Comparison of ENCODE assay signal across 34 mouse cellular contexts in the genomic region with DNA sequence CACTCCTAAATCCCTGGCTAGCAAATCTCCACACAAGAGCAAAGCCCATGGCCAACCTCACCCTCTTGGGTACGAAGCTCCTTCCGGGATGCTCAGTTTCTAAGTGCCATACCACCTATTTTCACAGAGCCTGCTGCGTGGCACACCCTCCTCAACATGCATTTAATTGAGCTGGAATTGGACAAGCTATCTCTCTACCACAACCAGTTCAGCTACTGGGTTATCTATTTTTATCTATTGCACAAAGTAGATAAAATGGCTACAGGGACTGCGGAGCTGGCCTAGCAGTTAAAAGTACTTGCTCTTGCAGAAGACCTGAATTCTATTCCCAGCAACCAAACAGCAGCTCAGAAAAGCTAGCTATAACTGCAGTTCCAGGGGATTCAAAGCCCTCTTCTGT. TPM values are rescaled to one million over a fixed set of nuclear protein-coding genes. Genes with fewer than 3 reads are reported as not detected.
A peak's percentile ranks its signal among the peaks of the same experiment; 100 is the strongest.
DNase-seq lines count a peak whose midpoint lies in the region; ATAC-seq and TF ChIP-seq lines count a peak whose summit lies in the region.
"Had no signal": no experiment of that assay in that cellular context is flagged by ENCODE, and none has a peak within 500 bp of the region (broad histone marks: within the 10 kb centered on the region; RNA-seq: fewer than 3 reads in every experiment).

No protein-coding gene starts in this region.

- H3K36me3 ChIP-seq in liver, postnatal 0 days (replicated peaks; ENCODE audit: insufficient read depth, low read length): no peaks in the 10 kb centered on the region
- H3K36me3 ChIP-seq in liver, embryonic 12.5 days: no peaks in the 10 kb centered on the region
- H3K36me3 ChIP-seq in liver, embryonic 15.5 days (replicated peaks): no peaks in the 10 kb centered on the region
- H3K36me3 ChIP-seq in heart, embryonic 12.5 days: no peaks in the 10 kb centered on the region
- H3K36me3 ChIP-seq: embryonic facial prominence, embryonic 10.5 days; embryonic facial prominence, embryonic 13.5 days; G1E; heart, embryonic 13.5 days had no signal

- H3K27me3 ChIP-seq in liver, postnatal 0 days (ENCODE audit: insufficient read depth, low read length): no peaks in the 10 kb centered on the region
- H3K27me3 ChIP-seq in liver, embryonic 12.5 days (replicated peaks): no peaks in the 10 kb centered on the region
- H3K27me3 ChIP-seq in liver, embryonic 15.5 days: no peaks in the 10 kb centered on the region
- no peaks in the 10 kb centered on the region for H3K27me3 ChIP-seq in heart, embryonic 12.5 days (replicated peaks)
- H3K27me3 ChIP-seq: CH12.LX; embryonic facial prominence, embryonic 13.5 days; heart, embryonic 13.5 days had no signal

- WGBS in liver, postnatal 0 days (ENCODE audit: insufficient replicate concordance): 55% methylated on average over 4 of the region's 4 CpGs
- 59% methylated on average over 4 of the region's 4 CpGs for WGBS in liver, embryonic 12.5 days (ENCODE audit: insufficient replicate concordance)
- 39% methylated on average over 4 of the region's 4 CpGs for WGBS in liver, embryonic 15.5 days (ENCODE audit: insufficient replicate concordance)
- 75% methylated on average over 4 of the region's 4 CpGs for WGBS in heart, embryonic 12.5 days

- TF ChIP-seq CTCF in liver, postnatal 0 days (IDR thresholded peaks at IDR 0.05; ENCODE audit: low read depth): no peak

- no peak overlapping the region for H3K27ac ChIP-seq in liver, postnatal 0 days (ENCODE audit: low read depth)
- H3K27ac ChIP-seq in liver, embryonic 12.5 days: no peak overlapping the region
- H3K27ac ChIP-seq in liver, embryonic 15.5 days (replicated peaks): no peak overlapping the region
- no peak overlapping the region for H3K27ac ChIP-seq in heart, embryonic 12.5 days (ENCODE audit: poor library complexity, severe bottlenecking)
- H3K27ac ChIP-seq: embryonic facial prominence, embryonic 10.5 days; embryonic facial prominence, embryonic 13.5 days; gastrocnemius, adult 2 months; heart, embryonic 13.5 days; hindbrain, embryonic 14.5 days; hindbrain, postnatal 0 days had no signal

- H3K4me3 ChIP-seq in liver, postnatal 0 days (ENCODE audit: low read depth, low read length): no peak overlapping the region
- no peak overlapping the region for H3K4me3 ChIP-seq in liver, embryonic 12.5 days
- no peak overlapping the region for H3K4me3 ChIP-seq in liver, embryonic 15.5 days (replicated peaks)
- no peak overlapping the region for H3K4me3 ChIP-seq in heart, embryonic 12.5 days
- H3K4me3 ChIP-seq: embryonic facial prominence, embryonic 10.5 days; embryonic facial prominence, embryonic 13.5 days; erythroblast, embryonic 14.5 days; gastrocnemius, adult 2 months; heart, embryonic 13.5 days had no signal

- no peak overlapping the region for H3K4me2 ChIP-seq in liver, postnatal 0 days (ENCODE audit: low read depth, low read length)
- H3K4me2 ChIP-seq in liver, embryonic 12.5 days: peak overlapping the region; percentile 3; the same call in 1 of the 2 replicates
- H3K4me2 ChIP-seq in liver, embryonic 15.5 days: no peak overlapping the region
- no peak overlapping the region for H3K4me2 ChIP-seq in heart, embryonic 12.5 days
- H3K4me2 ChIP-seq: embryonic facial prominence, embryonic 13.5 days; heart, embryonic 13.5 days; hindbrain, embryonic 14.5 days had no signal

- no peak for ATAC-seq in liver, postnatal 0 days
- ATAC-seq in liver, embryonic 12.5 days: peak; percentile 63; the same call in 1 of the 2 replicates
- peak; percentile 54 for ATAC-seq in liver, embryonic 15.5 days (ENCODE audit: insufficient read depth)
- peak; percentile 77 for ATAC-seq in megakaryocyte-erythroid progenitor cell, adult 5-6 weeks (replicated peaks; ENCODE audit: low FRiP score, low TSS enrichment, poor library complexity, severe bottlenecking)
- ATAC-seq in heart, embryonic 12.5 days (ENCODE audit: insufficient number of reproducible peaks, low FRiP score): no peak
- ATAC-seq in CD4-positive, CD25-positive, alpha-beta regulatory T cell, adult 4 months: no peak
- ATAC-seq: forebrain, embryonic 14.5 days; forebrain, postnatal 0 days; hindbrain, postnatal 0 days had no signal

- H3K9me3 ChIP-seq in liver, postnatal 0 days (ENCODE audit: low read length): peaks cover 2% of the 10 kb centered on the region; the same call in 1 of the 2 replicates
- 0 out of 2 replicates have a peak, but pooled peaks cover 7% of the 10 kb centered on the region for H3K9me3 ChIP-seq in liver, embryonic 12.5 days (replicated peaks)
- H3K9me3 ChIP-seq in liver, embryonic 15.5 days (replicated peaks): no peaks in the 10 kb centered on the region
- H3K9me3 ChIP-seq in heart, embryonic 12.5 days (replicated peaks): 0 out of 2 replicates have a peak, but pooled peaks cover 3% of the 10 kb centered on the region
- H3K9me3 ChIP-seq: embryonic facial prominence, embryonic 13.5 days; G1E had no signal

- H3K9ac ChIP-seq in liver, postnatal 0 days (replicated peaks): no peak overlapping the region
- H3K9ac ChIP-seq in liver, embryonic 12.5 days: no peak overlapping the region
- H3K9ac ChIP-seq in liver, embryonic 15.5 days: no peak overlapping the region
- H3K9ac ChIP-seq in heart, embryonic 12.5 days: no peak overlapping the region
- H3K9ac ChIP-seq: embryonic facial prominence, embryonic 13.5 days; forebrain, postnatal 0 days; heart, embryonic 13.5 days; hindbrain, embryonic 14.5 days had no signal

- peaks cover 3% of the 10 kb centered on the region; the same call in 1 of the 2 replicates for H3K4me1 ChIP-seq in liver, postnatal 0 days (ENCODE audit: insufficient read depth)
- peaks cover 23% of the 10 kb centered on the region for H3K4me1 ChIP-seq in liver, embryonic 12.5 days
- H3K4me1 ChIP-seq in liver, embryonic 15.5 days (replicated peaks): peaks cover 21% of the 10 kb centered on the region
- H3K4me1 ChIP-seq in heart, embryonic 12.5 days (replicated peaks): peaks cover 11% of the 10 kb centered on the region
- H3K4me1 ChIP-seq: embryonic facial prominence, embryonic 13.5 days had no signal

- no peak for TF ChIP-seq EP300 in liver, postnatal 0 days (IDR thresholded peaks at IDR 0.05; ENCODE audit: low read depth)

- peak; percentile 16 for DNase-seq in liver
- no peak for DNase-seq in liver, postnatal 0 days
- no peak for DNase-seq in ovary, postnatal 10 days (ENCODE audit: low spot score)
- DNase-seq: adrenal gland, adult 2 months; adrenal gland, postnatal 14 days; cerebellum, adult 11-12 months; cerebellum, adult 8-10 months; cerebellum, postnatal 10 days; cerebellum, postnatal 36 days; embryo, embryonic 11 days; forebrain, postnatal 0 days; gastrocnemius, adult 2 months; gastrocnemius, postnatal 14 days; heart, adult 18-20 months; heart, postnatal 14 days; heart, postnatal 4 days had no signal

RNA-seq across cellular contexts. Expression of gene Svopl, which starts 24.5 kb away (rescaled TPM):
- 0.08 and 0.15 TPM in 2 replicates for polyA plus RNA-seq in liver, postnatal 0 days (2015; fragmentation: Nextera tagmentation; extraction: Ambion mirVana)
- polyA plus RNA-seq in liver, embryonic 12.5 days (2016; fragmentation: Nextera tagmentation; extraction: Ambion mirVana): 0.05 TPM in 1 of 2 replicates, not detected in the other
- polyA plus RNA-seq in liver, embryonic 15.5 days (2015; fragmentation: Nextera tagmentation; extraction: Ambion mirVana): not detected in 2 replicates
- not detected in 2 replicates for total RNA-seq in megakaryocyte-erythroid progenitor cell, adult 5-6 weeks (2014; fragmentation: Nextera tagmentation)
- total RNA-seq in megakaryocyte-erythroid progenitor cell, adult 5-6 weeks (2017): not detected in 2 replicates
- 0.06 and 0.14 TPM in 2 replicates for polyA plus RNA-seq in heart, embryonic 12.5 days (2016; fragmentation: Nextera tagmentation; extraction: Ambion mirVana)
- under 1 TPM in 1 of 2 experiments, not detected in 1; 0.24 TPM for polyA plus RNA-seq in CD4-positive, CD25-positive, alpha-beta regulatory T cell, adult 4 months (2017; shearing (Covaris generic))
- total RNA-seq: CH12.LX; forebrain, postnatal 0 days; G1E; hindbrain, postnatal 0 days had no signal
- polyA plus RNA-seq: cortical plate, adult 2 months; erythroblast, embryonic 14.5 days; G1E had no signal

RNA-seq across cellular contexts. Expression of gene Tmem213, which starts 37.8 kb away (rescaled TPM):
- not detected in 2 replicates for polyA plus RNA-seq in liver, postnatal 0 days (2015; fragmentation: Nextera tagmentation; extraction: Ambion mirVana)
- polyA plus RNA-seq in liver, embryonic 12.5 days (2016; fragmentation: Nextera tagmentation; extraction: Ambion mirVana): not detected in 2 replicates
- not detected in 2 replicates for polyA plus RNA-seq in liver, embryonic 15.5 days (2015; fragmentation: Nextera tagmentation; extraction: Ambion mirVana)
- not detected in 2 replicates for total RNA-seq in megakaryocyte-erythroid progenitor cell, adult 5-6 weeks (2014; fragmentation: Nextera tagmentation)
- total RNA-seq in megakaryocyte-erythroid progenitor cell, adult 5-6 weeks (2017): not detected in 2 replicates
- polyA plus RNA-seq in heart, embryonic 12.5 days (2016; fragmentation: Nextera tagmentation; extraction: Ambion mirVana): not detected in 2 replicates
- polyA plus RNA-seq in CD4-positive, CD25-positive, alpha-beta regulatory T cell, adult 4 months (2017; shearing (Covaris generic)): not detected
- total RNA-seq: adrenal gland, adult 2 months; adrenal gland, postnatal 14 days; CH12.LX; forebrain, postnatal 0 days; G1E; gastrocnemius, adult 2 months; gastrocnemius, postnatal 14 days; heart, adult 18-20 months; heart, postnatal 14 days; heart, postnatal 4 days; hindbrain, postnatal 0 days had no signal
- polyA plus RNA-seq: adrenal gland, adult 2 months; cortical plate, adult 2 months; erythroblast, embryonic 14.5 days; forebrain, embryonic 11.5 days; forebrain, embryonic 14.5 days; forebrain, postnatal 0 days; frontal cortex, adult 2 months; G1E; heart, embryonic 13.5 days; hindbrain, embryonic 11.5 days; hindbrain, embryonic 14.5 days; hindbrain, postnatal 0 days had no signal

RNA-seq across cellular contexts. Expression of gene Atp6v0a4, which starts 53.1 kb away (rescaled TPM):
- 0.05 TPM in 2 replicates for polyA plus RNA-seq in liver, postnatal 0 days (2015; fragmentation: Nextera tagmentation; extraction: Ambion mirVana)
- polyA plus RNA-seq in liver, embryonic 12.5 days (2016; fragmentation: Nextera tagmentation; extraction: Ambion mirVana): 0.10 TPM in 1 of 2 replicates, not detected in the other
- polyA plus RNA-seq in liver, embryonic 15.5 days (2015; fragmentation: Nextera tagmentation; extraction: Ambion mirVana): 0.21 and 0.22 TPM in 2 replicates
- 0.46 and 0.79 TPM in 2 replicates for total RNA-seq in megakaryocyte-erythroid progenitor cell, adult 5-6 weeks (2014; fragmentation: Nextera tagmentation)
- 2.5 TPM in 1 of 2 replicates, not detected in the other for total RNA-seq in megakaryocyte-erythroid progenitor cell, adult 5-6 weeks (2017)
- polyA plus RNA-seq in heart, embryonic 12.5 days (2016; fragmentation: Nextera tagmentation; extraction: Ambion mirVana): 0.06 and 0.15 TPM in 2 replicates
- not detected for polyA plus RNA-seq in CD4-positive, CD25-positive, alpha-beta regulatory T cell, adult 4 months (2017; shearing (Covaris generic))
- total RNA-seq: CH12.LX, G1E had no signal
- polyA plus RNA-seq: erythroblast, embryonic 14.5 days; forebrain, embryonic 11.5 days; forebrain, embryonic 14.5 days; G1E; hindbrain, embryonic 11.5 days had no signal

Comparison
In these comparisons a context has a peak if more than half of its experiments do, and no peak if none do; other contexts are left out.
1. ATAC-seq: peak in liver, embryonic 12.5 days (single experiment), liver, embryonic 15.5 days (single experiment) and megakaryocyte-erythroid progenitor cell, adult 5-6 weeks (single experiment); none in liver, postnatal 0 days (single experiment), heart, embryonic 12.5 days (single experiment) and CD4-positive, CD25-positive, alpha-beta regulatory T cell, adult 4 months (single experiment).